Mouse (Mus musculus) erythroblast, embryonic 14.5 days (primary cell): Measurements from ENCODE around the gene Trmt13.

Experiments
- GATA1 ChIP-seq: IDR thresholded peaks from 2 replicates; pipeline ENCODE4 v1.6.1; 2012; ENCODE audit warnings: low read length, inconsistent platforms, mixed read lengths
- TAL1 ChIP-seq: IDR thresholded peaks from 3 replicates; pipeline ENCODE4 v1.6.1; 2012; ENCODE audit warnings: low read length, inconsistent platforms, mixed read lengths

GRCm38 (mm10) chr3:116662463-116662863 is 48.1 kb upstream of the Trmt13 start, which contains the start of gene Mfsd14a:
- no peak for TF ChIP-seq TAL1
- no peak for TF ChIP-seq GATA1
